Mouse (Mus musculus) bone marrow macrophage, adult 2 months (primary cell): ENCODE measurements around the gene Ptges3l. TPM values are rescaled to one million over a fixed set of nuclear protein-coding genes. Genes with fewer than 3 reads are reported as not detected.
"Not testable (repeated sequence)": the region's sequence is repeated elsewhere in the genome, so short reads cannot be mapped to it uniquely, and the experiment has no call there.

Experiments
- H3K27ac ChIP-seq: 2 replicates; pipeline ENCODE4 v1.5.1; 2012; ENCODE audit warnings: low read depth, low read length; ENCODE audit not compliant: insufficient read depth
- H3K4me1 ChIP-seq: 2 replicates; pipeline ENCODE4 v1.6.1; 2012; ENCODE audit warnings: low read length; ENCODE audit not compliant: control insufficient read depth, insufficient read depth
- H3K4me3 ChIP-seq: 2 replicates; pipeline ENCODE4 v1.5.1; 2012; ENCODE audit warnings: mild to moderate bottlenecking, low read length, moderate library complexity; ENCODE audit not compliant: insufficient read depth
- CTCF ChIP-seq: IDR thresholded peaks from 2 replicates; pipeline ENCODE4 v1.5.1; 2012; ENCODE audit warnings: low read depth, mild to moderate bottlenecking, low read length, moderate library complexity
- POLR2A ChIP-seq: IDR thresholded peaks from 2 replicates; pipeline ENCODE4 v1.6.1; 2012; ENCODE audit warnings: mild to moderate bottlenecking, low read depth, low read length, borderline replicate concordance
- polyA plus RNA-seq: library from polyadenylated mRNA; stranded (reverse); fragments of >200 nt; gene quantifications from 2 replicates; pipeline ENCODE4 v1.2.4, GENCODE M21; 2012; ENCODE audit not compliant: missing spikeins, insufficient read depth, insufficient read length

Ptges3l gene
- polyA plus RNA-seq = 4.5 and 4.7 TPM in 2 replicates

DNA sequence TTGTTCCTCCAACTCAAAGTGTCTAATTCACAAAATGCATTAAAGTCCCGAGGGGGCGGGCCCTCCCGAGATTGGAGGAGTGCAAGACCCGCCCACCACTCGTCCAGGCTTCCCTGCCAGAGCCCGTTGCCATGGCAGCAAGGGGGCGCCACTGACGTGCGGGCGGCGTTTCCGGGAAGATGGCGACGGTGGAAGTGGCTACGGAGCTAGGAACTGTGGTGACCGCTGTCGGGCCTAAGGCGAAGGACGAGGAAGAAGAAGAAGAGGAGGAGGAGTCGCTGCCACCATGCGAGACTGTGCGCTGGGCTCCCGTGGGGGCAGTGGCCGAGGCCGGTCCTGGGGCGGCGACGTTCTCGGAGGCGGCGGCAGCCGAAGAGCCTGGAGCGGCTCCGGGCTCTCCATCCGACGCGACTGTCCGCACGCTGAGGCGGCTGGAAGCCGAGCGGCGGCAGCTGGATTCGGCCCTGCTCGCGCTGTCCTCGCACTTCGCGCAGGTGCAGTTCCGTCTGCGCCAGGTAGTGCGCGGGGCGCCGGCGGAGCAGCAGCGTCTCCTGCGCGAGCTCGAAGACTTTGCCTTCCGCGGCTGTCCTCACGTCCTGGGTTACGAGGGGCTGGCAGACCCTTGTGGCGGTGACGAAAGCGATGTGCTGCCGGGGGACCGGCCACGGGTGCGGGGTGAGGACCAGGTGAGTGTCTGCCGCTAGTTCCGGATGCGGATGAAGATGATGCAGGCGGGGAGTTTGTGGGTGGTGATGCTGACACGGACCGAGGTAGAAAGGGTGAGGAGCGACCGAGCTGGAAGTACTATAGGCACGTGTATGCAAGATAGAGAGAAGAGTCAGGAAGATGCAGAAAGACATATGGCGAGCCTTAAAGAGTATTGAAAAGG lies at the start of gene Ptges3l, which contains the start of gene Rundc1:
Gene Ptges3l, minus strand, starts transcription at position 409 of the 889 bp plus-strand sequence.
Gene Rundc1, plus strand, starts transcription at position 161 of the 889 bp plus-strand sequence.
- TF ChIP-seq POLR2A = no peak
- TF ChIP-seq CTCF = no peak
- Histone ChIP-seq H3K27ac (peak within 1 kb of the TSS; percentile 62), H3K4me3 (peak within 1 kb of the TSS; percentile 85), H3K4me1 (peaks cover 17% of the 10 kb centered on the region)

DNA sequence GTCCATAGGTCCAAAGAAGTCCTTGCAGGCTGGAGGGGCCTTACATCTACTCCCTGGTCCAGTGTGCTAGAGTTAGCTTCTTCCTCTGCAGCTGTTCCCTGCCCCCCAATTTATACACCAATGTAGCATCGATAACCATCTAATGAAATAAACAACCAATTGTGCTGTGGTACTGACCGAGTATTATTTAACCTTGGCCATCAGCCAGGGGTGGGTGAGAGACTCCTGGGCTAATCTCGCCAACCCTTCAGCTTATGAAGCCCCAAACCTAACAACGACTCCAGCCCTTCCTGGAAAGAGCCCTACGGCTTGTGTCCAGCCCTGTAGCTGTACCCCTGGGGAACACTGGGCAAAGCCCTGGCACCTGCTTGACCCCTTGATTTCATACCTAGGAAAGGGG lies 49.2 kb upstream of the Ptges3l start:
- Histone ChIP-seq H3K27ac (no peak overlapping the region), H3K4me3 (no peak overlapping the region), H3K4me1 (no peaks in the 10 kb centered on the region)
- TF ChIP-seq POLR2A (no peak), CTCF (no peak)

GRCm38 (mm10) chr11:101473686-101474085 lies 48.6 kb upstream of the Ptges3l start:
- not testable (repeated sequence) for H3K27ac ChIP-seq, H3K4me1 ChIP-seq, H3K4me3 ChIP-seq

GRCm38 (mm10) chr11:101472336-101472735 lies 47.2 kb upstream of the Ptges3l start:
- no peak overlapping the region for H3K27ac ChIP-seq
- H3K4me1 ChIP-seq = no peaks in the 10 kb centered on the region
- TF ChIP-seq CTCF = no peak
- TF ChIP-seq POLR2A = no peak
- H3K4me3 ChIP-seq = no peak overlapping the region

GRCm38 (mm10) chr11:101471926-101472325 lies 46.8 kb upstream of the Ptges3l start:
- H3K4me3 ChIP-seq = no peak overlapping the region
- TF ChIP-seq POLR2A (no peak), CTCF (no peak)
- H3K27ac ChIP-seq = no peak overlapping the region
- H3K4me1 ChIP-seq = 0 out of 2 replicates have a peak, but pooled peaks cover 3% of the 10 kb centered on the region

DNA sequence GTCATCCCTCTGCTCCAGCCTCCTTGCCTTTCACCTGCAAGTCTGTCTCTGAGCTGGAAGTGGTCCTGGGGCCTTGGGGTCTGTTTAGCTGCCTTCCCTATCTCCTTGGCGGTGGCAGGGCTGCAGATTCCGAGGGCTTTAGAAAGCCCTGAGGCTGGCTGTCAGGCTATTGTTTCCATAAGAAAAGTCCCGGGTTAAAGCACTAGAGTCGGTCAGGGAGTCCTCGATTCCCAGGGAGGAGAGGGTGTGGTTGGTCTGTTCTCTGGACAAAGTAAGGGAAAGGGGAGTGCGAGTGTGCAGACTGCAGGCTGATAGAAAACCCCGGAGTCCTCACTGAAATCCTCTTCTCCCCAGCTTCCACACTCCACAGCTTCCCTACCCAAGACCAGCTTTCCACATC lies 45.1 kb upstream of the Ptges3l start:
- no peak for TF ChIP-seq CTCF
- TF ChIP-seq POLR2A = no peak
- Histone ChIP-seq H3K4me1 (0 out of 2 replicates have a peak, but pooled peaks cover 6% of the 10 kb centered on the region), H3K4me3 (no peak overlapping the region), H3K27ac (no peak overlapping the region)

- H3K4me3 ChIP-seq = no peak overlapping the region
- TF ChIP-seq POLR2A (no peak), CTCF (no peak)
- peaks cover 8% of the 10 kb centered on the region for H3K4me1 ChIP-seq
- no peak overlapping the region for H3K27ac ChIP-seq
Measured at GRCm38 (mm10) chr11:101469155-101469554, 44.0 kb upstream of the Ptges3l start.

- H3K27ac ChIP-seq = no peak overlapping the region
- H3K4me3 ChIP-seq = no peak overlapping the region; the same call in 1 of the 2 replicates
- no peak for TF ChIP-seq POLR2A
- TF ChIP-seq CTCF = no peak
- peaks cover 12% of the 10 kb centered on the region for H3K4me1 ChIP-seq
Measured at GRCm38 (mm10) chr11:101468731-101469130, 43.6 kb upstream of the Ptges3l start.

DNA sequence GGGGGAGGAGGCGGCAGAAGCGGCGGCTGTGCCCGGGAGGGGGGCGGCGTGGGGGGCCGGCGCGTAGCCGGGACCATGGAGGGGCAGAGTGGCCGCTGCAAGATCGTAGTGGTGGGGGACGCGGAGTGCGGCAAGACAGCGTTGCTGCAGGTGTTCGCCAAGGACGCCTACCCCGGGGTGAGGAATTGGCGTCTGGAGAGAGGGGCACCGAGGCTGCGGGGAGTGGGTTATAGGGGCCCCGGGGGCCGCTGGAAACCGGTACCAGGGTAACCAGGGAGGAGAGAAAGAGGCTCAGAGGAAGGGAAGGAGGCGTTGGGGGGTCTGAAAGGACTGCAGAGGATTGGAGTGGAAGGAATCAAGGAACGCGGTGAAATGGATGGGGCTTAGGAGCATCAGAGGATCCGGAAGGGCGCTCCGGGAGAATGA lies 43.1 kb upstream of the Ptges3l start:
- H3K27ac ChIP-seq = no peak overlapping the region
- H3K4me1 ChIP-seq = peaks cover 16% of the 10 kb centered on the region
- no peak for TF ChIP-seq CTCF
- TF ChIP-seq POLR2A = no peak
- peak overlapping the region; percentile 67 for H3K4me3 ChIP-seq

DNA sequence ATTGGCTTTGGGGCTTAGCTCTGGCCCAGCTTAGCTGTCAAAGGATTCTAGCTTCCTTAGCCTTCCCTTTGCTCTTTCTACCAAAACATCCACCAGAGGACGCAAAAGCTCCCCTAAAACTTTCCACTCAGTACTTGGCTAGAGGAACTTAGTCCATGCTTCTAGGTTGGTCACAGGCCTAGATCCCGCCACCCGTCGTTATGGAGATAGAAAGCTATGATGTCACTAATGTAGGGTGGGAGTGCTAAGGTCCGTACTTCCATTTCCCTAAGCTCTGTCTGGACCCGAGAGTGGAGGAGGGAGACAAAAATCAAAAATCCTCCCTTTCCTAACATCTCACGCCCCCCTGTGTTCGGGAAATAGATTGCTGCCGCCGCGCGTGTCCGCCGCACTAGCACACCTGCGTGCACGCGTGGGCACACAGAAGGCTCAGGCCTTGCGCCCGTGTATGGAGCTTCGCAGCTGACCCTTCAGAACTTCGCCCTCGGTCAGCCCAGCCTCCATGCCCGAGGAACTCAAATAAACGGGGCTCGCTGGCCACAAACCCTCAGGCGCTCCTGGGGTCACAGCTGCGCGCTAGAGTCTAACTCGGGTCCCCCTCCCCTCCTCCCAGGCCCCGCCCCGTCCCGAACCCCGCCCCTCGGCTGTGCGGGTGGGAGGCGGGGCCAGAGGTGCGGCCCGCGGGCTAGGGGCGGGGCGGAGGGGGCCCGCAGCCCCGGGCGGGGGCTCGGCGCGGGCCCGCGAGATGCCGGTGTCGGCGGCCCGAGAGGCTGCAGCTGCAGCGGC lies 42.5 kb upstream of the Ptges3l start:
- H3K4me1 ChIP-seq = peaks cover 21% of the 10 kb centered on the region
- no peak for TF ChIP-seq CTCF
- TF ChIP-seq POLR2A = no peak

GRCm38 (mm10) chr11:101466552-101466950 lies 41.4 kb upstream of the Ptges3l start:
- peaks cover 26% of the 10 kb centered on the region for H3K4me1 ChIP-seq
- H3K27ac ChIP-seq = not testable (repeated sequence)
- peak overlapping the region; percentile 88; the same call in 1 of the 2 replicates for H3K4me3 ChIP-seq

More for the DNA sequence above, 42.5 kb upstream of the Ptges3l start:
- Histone ChIP-seq H3K4me3 (peak overlapping the region; percentile 67), H3K27ac (peak overlapping the region; percentile 2; the same call in 1 of the 2 replicates)
